Mouse (Mus musculus) forebrain, embryonic 11.5 days (tissue): ENCODE data around the gene Dgkh. TPM values are rescaled to one million over a fixed set of nuclear protein-coding genes. Genes with fewer than 3 reads are reported as not detected.
"Not testable (repeated sequence)": the region's sequence is repeated elsewhere in the genome, so short reads cannot be mapped to it uniquely, and the experiment has no call there.

ENCODE experiments used
- ATAC-seq: fragments of 200-750 bp; cut with Nextera tagmentation; replicated peaks from 2 replicates; pipeline ENCODE4 v1.8.0; 2017; ENCODE audit warnings: moderate TSS enrichment; ENCODE audit not compliant: low FRiP score
- DNase-seq: peaks from one replicate; pipeline ENCODE4 v3.0.0-alpha.2; 2017; ENCODE audit warnings: low spot score
- H3K27ac ChIP-seq: fragments of 300-500 bp; sonication (generic); 2 replicates; pipeline ENCODE4 v1.5.1; 2014; ENCODE audit warnings: low read depth, low read length
- H3K27me3 ChIP-seq: fragments of 300-500 bp; sonication (generic); 2 replicates; pipeline ENCODE4 v1.6.1; 2014; ENCODE audit warnings: mild to moderate bottlenecking, low read length, mixed read lengths; ENCODE audit not compliant: control insufficient read depth, insufficient read depth
- H3K36me3 ChIP-seq: fragments of 300-500 bp; sonication (generic); 2 replicates; pipeline ENCODE4 v1.6.1; 2014; ENCODE audit warnings: mild to moderate bottlenecking, low read length, moderate library complexity, mixed read lengths; ENCODE audit not compliant: control insufficient read depth, insufficient read depth
- H3K4me1 ChIP-seq: fragments of 300-500 bp; sonication (generic); replicated peaks from 2 replicates; pipeline ENCODE4 v1.6.1; 2014; ENCODE audit warnings: low read length, mixed read lengths; ENCODE audit not compliant: control insufficient read depth, insufficient read depth
- H3K4me2 ChIP-seq: fragments of 300-500 bp; sonication (generic); 2 replicates; pipeline ENCODE4 v1.6.1; 2014; ENCODE audit warnings: low read depth, mild to moderate bottlenecking, low read length, moderate library complexity, mixed read lengths; ENCODE audit not compliant: severe bottlenecking
- H3K4me3 ChIP-seq: fragments of 300-500 bp; sonication (generic); 2 replicates; pipeline ENCODE4 v1.5.1; 2014; ENCODE audit warnings: low read depth, low read length
- H3K9ac ChIP-seq: fragments of 300-500 bp; sonication (generic); 2 replicates; pipeline ENCODE4 v1.6.1; 2014; ENCODE audit warnings: low read length
- H3K9me3 ChIP-seq: fragments of 300-500 bp; sonication (generic); 2 replicates; pipeline ENCODE4 v1.6.1; 2016; ENCODE audit warnings: low read length, mixed read lengths; ENCODE audit not compliant: control insufficient read depth
- WGBS: fragments of 180-500 bp; shearing (Covaris S2); extraction: QIAGEN DNeasy Blood & Tissue Kit; methylation state at CpG from one replicate; pipeline ENCODE4 v1.1.7; 2014; 5-methylcytosine and 5-hydroxymethylcytosine counted together
- polyA plus RNA-seq: library from polyadenylated mRNA; unstranded; fragments of >200 nt; fragmentation: Nextera tagmentation; extraction: Ambion mirVana; gene quantifications from 2 replicates; pipeline ENCODE4 v1.2.1, GENCODE M21; 2014

Dgkh gene
- polyA plus RNA-seq, 1 experiment from 2014 or later = 1.8 TPM

DNA sequence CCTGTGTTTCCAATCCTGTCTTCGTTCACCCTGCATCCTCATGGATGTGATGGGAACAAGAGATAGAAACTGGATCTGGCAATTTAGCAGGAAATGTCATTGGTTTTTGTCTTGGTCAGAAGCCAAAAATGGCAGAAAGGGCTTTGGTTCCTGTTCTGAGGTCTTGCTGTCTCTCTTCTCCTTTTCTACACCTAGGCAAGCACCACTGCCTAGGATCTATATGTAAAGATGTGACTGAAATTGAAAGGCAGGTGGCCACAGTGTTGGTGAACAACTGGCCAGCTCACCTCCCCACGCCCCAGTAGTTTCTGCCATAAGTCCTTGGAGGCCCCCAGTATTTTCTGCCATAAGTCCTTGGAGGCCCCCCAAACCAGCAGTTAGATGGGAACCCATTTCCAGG is 16.1 kb upstream of the Dgkh start:
- Histone ChIP-seq H3K9ac (no peak overlapping the region), H3K36me3 (no peaks in the 10 kb centered on the region), H3K4me2 (no peak overlapping the region), H3K9me3 (no peaks in the 10 kb centered on the region), H3K27me3 (no peaks in the 10 kb centered on the region), H3K27ac (no peak overlapping the region), H3K4me3 (no peak overlapping the region), H3K4me1 (no peaks in the 10 kb centered on the region)
- 90% methylated on average over 2 of the region's 2 CpGs for WGBS
- DNase-seq = no peak
- ATAC-seq = no peak

DNA sequence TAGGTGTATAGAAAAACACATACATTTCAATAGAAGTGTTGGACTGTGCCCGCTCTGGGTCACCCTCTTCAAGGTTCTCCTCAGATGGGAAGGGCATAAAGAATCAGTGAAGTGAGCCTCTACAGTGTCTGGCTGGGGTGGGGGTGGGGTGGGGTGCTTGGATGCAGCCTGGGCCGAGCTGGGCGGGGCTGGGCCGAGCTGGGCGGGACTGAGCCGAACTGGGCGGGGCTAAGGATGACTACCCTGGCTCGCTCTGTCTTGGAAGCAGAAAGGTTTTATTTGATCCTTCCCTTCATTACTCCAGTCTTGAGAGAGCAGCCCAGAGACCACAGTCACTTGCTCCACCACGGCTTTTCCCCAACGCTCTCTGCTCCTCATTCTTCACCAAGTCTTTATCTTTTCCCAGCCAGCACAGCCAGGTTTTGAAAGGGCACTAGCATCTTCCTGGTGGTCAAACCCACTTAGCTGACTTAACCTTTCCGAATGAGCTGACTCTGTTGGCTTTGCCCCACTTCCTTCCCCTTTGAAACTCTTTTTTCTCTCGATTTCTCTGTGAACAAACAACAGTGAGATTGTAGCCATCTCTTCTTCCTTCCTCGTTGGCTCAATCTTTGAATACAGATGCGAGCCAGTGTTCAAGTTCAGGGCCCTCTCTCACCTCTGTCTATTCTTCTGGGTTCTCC is 15.5 kb upstream of the Dgkh start:
- H3K9me3 ChIP-seq = no peaks in the 10 kb centered on the region
- WGBS = 52% methylated on average over 14 of the region's 14 CpGs
- no peak overlapping the region for H3K4me3 ChIP-seq
- no peaks in the 10 kb centered on the region for H3K4me1 ChIP-seq
- ATAC-seq (no peak), DNase-seq (no peak)
- H3K27ac ChIP-seq = no peak overlapping the region
- no peak overlapping the region for H3K4me2 ChIP-seq
- no peaks in the 10 kb centered on the region for H3K27me3 ChIP-seq
- H3K36me3 ChIP-seq = no peaks in the 10 kb centered on the region
- no peak overlapping the region for H3K9ac ChIP-seq

DNA sequence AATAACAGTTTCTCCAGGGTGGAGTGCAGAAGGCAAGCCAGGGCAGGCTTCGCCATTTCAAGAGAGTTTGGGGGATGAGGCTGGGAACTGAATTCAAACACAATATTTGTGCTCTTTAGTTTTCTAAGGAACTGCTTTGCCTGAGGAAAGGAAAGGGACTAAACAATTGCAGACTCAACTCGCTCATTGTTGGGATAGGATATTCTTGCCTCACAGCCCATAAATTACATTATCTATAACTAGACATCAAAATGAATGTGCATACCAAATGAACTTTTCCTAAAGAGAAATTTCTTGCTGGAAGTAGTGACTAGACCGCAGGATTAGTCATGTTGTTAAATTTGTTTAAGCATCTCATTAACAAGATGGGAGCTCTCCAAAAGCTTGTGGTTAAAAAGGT is 14.9 kb upstream of the Dgkh start:
- H3K4me3 ChIP-seq = no peak overlapping the region

DNA sequence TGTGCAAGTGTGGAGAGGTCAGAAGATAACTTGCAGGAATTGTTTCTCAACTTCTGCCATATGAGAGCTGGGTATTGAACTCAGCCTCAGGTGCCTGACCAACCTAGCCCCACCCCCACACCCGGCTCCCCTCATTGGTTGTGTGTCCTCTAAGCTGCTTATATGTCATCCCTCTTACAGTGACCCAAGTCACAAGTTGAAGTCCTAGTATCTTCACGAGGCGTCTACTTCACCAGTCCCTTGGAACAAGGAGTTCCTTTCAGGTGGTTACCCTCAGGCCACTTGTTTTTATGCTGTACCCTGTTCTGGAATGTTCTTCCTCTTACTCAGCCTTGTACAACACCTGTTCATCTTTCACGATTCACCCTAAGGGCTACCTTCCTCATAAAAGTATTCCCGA is 2.0 kb upstream of the Dgkh start:
- H3K9me3 ChIP-seq = no peaks in the 10 kb centered on the region
- H3K4me3 ChIP-seq = no peak overlapping the region
- no peak overlapping the region for H3K9ac ChIP-seq
- WGBS = 61% methylated on average over 5 of the region's 5 CpGs
- H3K27ac ChIP-seq = no peak overlapping the region
- peaks cover 9% of the 10 kb centered on the region for H3K4me1 ChIP-seq
- peaks cover 8% of the 10 kb centered on the region; the same call in 1 of the 2 replicates for H3K27me3 ChIP-seq
- DNase-seq (no peak), ATAC-seq (no peak)
- no peak overlapping the region for H3K4me2 ChIP-seq
- no peaks in the 10 kb centered on the region for H3K36me3 ChIP-seq

More for the DNA sequence above, 14.9 kb upstream of the Dgkh start:
- Histone ChIP-seq H3K27me3 (no peaks in the 10 kb centered on the region), H3K9ac (no peak overlapping the region), H3K36me3 (no peaks in the 10 kb centered on the region), H3K27ac (no peak overlapping the region), H3K4me1 (no peaks in the 10 kb centered on the region), H3K4me2 (no peak overlapping the region), H3K9me3 (no peaks in the 10 kb centered on the region)
- WGBS = 94% methylated on average over 3 of the region's 3 CpGs
- ATAC-seq = no peak
- DNase-seq = no peak

DNA sequence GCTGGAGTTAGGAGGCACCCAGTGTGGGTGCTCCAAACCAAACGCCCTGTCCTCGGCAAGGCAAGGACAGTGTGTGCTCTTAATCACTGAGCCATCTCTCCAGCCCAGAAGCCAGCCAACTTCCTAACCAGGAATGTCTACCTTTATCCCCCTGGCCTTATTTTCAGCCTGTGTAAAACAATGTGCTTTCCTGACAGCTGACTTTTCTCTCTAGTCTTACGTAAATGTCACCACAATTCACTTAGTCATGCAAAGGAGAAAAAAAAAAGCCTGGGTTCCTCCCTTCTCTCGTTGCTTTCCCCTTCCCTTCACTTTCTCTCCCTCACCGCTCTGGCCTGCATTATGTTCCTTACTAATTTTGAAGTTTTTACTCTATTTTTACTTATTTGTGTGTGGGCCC is 1.6 kb upstream of the Dgkh start:
- not testable (repeated sequence) for H3K4me1 ChIP-seq, H3K9me3 ChIP-seq, H3K4me3 ChIP-seq, ATAC-seq, H3K27ac ChIP-seq, H3K9ac ChIP-seq, H3K4me2 ChIP-seq, DNase-seq, H3K27me3 ChIP-seq, H3K36me3 ChIP-seq
- 24% methylated on average over 5 of the region's 5 CpGs for WGBS

DNA sequence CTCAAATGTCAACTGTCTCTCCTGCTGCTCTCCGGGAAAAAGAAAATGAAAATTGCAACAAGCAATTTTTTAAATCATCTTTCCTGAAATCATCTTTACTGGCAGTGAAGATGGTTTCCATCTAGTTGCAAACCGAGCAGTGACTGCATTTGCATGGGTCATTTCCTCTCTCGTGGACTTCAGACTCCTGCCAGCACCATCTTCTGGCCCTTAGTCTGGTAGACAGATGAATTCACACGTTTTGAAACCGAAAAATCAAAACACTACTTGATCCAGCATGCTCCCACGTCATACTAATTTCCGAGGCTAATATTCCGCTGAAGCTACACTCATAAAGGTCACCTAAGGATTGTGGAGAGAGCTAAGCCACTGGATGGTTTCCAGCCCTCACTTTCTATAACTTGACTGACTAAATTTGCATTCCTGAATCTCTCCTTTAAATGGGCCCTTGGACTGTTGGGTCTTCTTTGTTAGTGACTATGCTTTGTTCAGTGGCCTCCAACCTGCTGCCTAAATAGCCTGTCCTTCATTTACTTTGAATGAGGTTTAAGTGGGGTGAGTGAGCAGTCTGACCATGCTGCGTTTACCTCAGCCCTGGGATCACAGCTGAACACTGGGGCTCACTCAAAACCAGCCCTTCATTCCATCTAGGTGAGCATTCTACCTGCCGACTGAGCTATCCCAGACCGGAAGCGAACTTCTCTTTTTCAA is 945 bp upstream of the Dgkh start:
- Histone ChIP-seq H3K4me1 (peaks cover 9% of the 10 kb centered on the region), H3K9me3 (no peaks in the 10 kb centered on the region), H3K4me2 (peak overlapping the region; percentile 98), H3K9ac (peak overlapping the region; percentile 85), H3K4me3 (peak overlapping the region; percentile 75), H3K27ac (no peak overlapping the region), H3K27me3 (peaks cover 8% of the 10 kb centered on the region; the same call in 1 of the 2 replicates), H3K36me3 (no peaks in the 10 kb centered on the region)
- ATAC-seq = no peak
- WGBS = 13% methylated on average over 12 of the region's 12 CpGs
- no peak for DNase-seq

DNA sequence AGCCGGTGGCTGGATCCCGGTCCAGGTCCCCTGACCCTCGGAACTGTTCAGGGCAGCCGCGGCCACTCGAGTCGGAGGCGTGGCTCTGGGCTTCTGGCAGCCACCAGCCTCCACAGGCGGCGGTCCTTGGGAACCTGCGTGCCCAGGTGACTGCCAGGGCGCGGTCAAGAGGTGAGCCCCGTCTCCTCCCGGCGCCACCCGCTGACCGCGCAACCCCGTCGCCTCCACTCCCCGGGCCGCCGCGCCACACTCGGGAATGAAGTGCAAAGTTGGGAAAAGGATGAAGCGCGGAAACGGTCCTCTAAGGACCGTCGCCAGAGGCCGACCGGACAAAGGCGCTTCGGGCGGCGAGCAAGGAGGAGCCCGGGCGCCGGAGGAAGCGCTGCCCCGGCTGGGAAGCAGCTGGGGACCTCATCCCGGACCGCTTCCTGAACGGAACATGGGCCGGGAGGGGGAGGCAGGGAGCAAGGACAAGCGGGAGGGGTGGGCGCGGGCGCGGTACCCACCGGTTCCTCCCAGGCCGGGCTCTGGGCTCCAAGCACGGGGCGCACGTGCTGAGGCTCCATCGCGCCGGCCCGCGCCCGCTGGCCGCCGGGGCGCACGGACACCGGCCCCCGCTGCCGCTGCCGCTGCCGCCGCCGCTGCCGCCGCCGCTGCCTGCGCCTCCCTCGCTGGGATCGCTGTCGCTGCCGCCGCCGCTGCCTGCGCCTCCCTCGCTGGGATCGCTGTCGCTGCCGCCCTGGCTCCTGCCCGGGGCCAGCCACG is 542 bp downstream of the Dgkh start:
- WGBS = under 1% methylated on average over 70 of the region's 90 CpGs
- Histone ChIP-seq H3K4me2 (peak overlapping the region; percentile 98), H3K27ac (no peak overlapping the region; the same call in 1 of the 2 replicates), H3K4me1 (peaks cover 9% of the 10 kb centered on the region), H3K36me3 (no peaks in the 10 kb centered on the region), H3K4me3 (peak overlapping the region; percentile 75), H3K9me3 (no peaks in the 10 kb centered on the region), H3K9ac (peak overlapping the region; percentile 85), H3K27me3 (peaks cover 8% of the 10 kb centered on the region; the same call in 1 of the 2 replicates)
- ATAC-seq (peak; percentile 63), DNase-seq (peak; percentile 75)

DNA sequence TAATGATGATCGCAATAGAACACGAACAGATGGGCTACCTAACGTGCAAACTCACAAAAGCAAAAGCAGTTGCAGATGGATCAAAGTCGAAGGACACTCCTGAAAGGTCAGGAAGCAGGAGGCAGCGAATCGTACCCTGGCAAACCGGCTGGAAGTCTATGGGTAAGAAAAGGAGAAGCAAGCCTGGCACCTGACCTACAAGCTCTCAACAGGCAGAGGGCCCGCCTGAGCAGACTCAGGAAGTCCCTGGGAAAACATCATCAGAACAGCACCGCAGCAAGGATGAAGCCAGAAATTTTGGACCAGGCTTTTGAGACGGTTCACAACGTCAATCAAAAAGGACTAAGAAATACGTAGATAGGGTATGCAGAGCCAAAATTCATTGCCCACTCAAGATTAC is 1.3 kb downstream of the Dgkh start:
- Histone ChIP-seq H3K9me3 (no peaks in the 10 kb centered on the region), H3K4me1 (peaks cover 9% of the 10 kb centered on the region), H3K36me3 (no peaks in the 10 kb centered on the region), H3K4me2 (peak overlapping the region; percentile 98), H3K27me3 (peaks cover 10% of the 10 kb centered on the region), H3K9ac (no peak overlapping the region), H3K4me3 (peak overlapping the region; percentile 75), H3K27ac (no peak overlapping the region)
- ATAC-seq (no peak), DNase-seq (peak; percentile 59)
- 7% methylated on average over 12 of the region's 12 CpGs for WGBS
